Mouse (Mus musculus) heart, adult 2 months (tissue): ENCODE data around the gene Tspan11. TPM values are rescaled to one million over a fixed set of nuclear protein-coding genes. Genes with fewer than 3 reads are reported as not detected.

Experiments
- DNase-seq, 2 experiments: peaks; one replicate each; pipeline ENCODE4 v3.0.0; 2021
- H3K27ac ChIP-seq: fragments of 200-600 bp; 2 replicates; pipeline ENCODE4 v1.8.1; 2022
- H3K27me3 ChIP-seq: fragments of 200-500 bp; 2 replicates; pipeline ENCODE4 v1.6.1; 2012; ENCODE audit warnings: mild to moderate bottlenecking, low read length, inconsistent platforms, mixed read lengths; ENCODE audit not compliant: control insufficient read depth, insufficient read depth
- H3K36me3 ChIP-seq: fragments of 200-500 bp; 2 replicates; pipeline ENCODE4 v1.6.1; 2012; ENCODE audit warnings: low read length, inconsistent platforms; ENCODE audit not compliant: control insufficient read depth, insufficient read depth
- H3K4me1 ChIP-seq: fragments of 200-500 bp; 2 replicates; pipeline ENCODE4 v1.6.1; 2011; ENCODE audit warnings: low read length; ENCODE audit not compliant: control insufficient read depth, insufficient read depth
- H3K4me3 ChIP-seq: fragments of 200-600 bp; 2 replicates; pipeline ENCODE4 v1.8.1; 2022
- H3K79me2 ChIP-seq: fragments of 200-500 bp; replicated peaks from 2 replicates; pipeline ENCODE4 v1.6.1; 2012; ENCODE audit warnings: mild to moderate bottlenecking, inconsistent platforms, low read length, moderate library complexity, mixed read lengths; ENCODE audit not compliant: control insufficient read depth, insufficient read depth
- H3K9ac ChIP-seq: fragments of 200-500 bp; 2 replicates; pipeline ENCODE4 v1.6.1; 2012; ENCODE audit warnings: low read depth, mild to moderate bottlenecking, control low read depth, inconsistent platforms, low read length, mixed read lengths
- CTCF ChIP-seq: fragments of 200-600 bp; IDR thresholded peaks from 2 replicates; pipeline ENCODE4 v1.8.1; 2022; ENCODE audit warnings: antibody characterized with exemption, mild to moderate bottlenecking, moderate library complexity
- EP300 ChIP-seq: fragments of 200-500 bp; IDR thresholded peaks from 2 replicates; pipeline ENCODE4 v1.6.1; 2011; ENCODE audit warnings: low read depth, low read length, control low read depth; ENCODE audit not compliant: insufficient read depth
- POLR2A ChIP-seq: fragments of 200-500 bp; IDR thresholded peaks from 2 replicates; pipeline ENCODE4 v1.6.1; 2011; ENCODE audit warnings: mild to moderate bottlenecking, low read depth, low read length, control low read depth; ENCODE audit not compliant: insufficient read depth
- WGBS: fragments of 180-500 bp; shearing (Covaris S2); methylation state at CpG from one replicate; pipeline ENCODE4 v1.1.7; 2018; 5-methylcytosine and 5-hydroxymethylcytosine counted together
- intact Hi-C: fragments of 180-260 bp; cut with DNase I; formaldehyde crosslinking; loops from one replicate; pipeline ENCODE4 v1.15.1; 2025
- long read RNA-seq: library from polyadenylated mRNA; stranded (forward); transcript quantifications from one replicate; pipeline ENCODE4 v2.0.0, GENCODE M21; 2021
- polyA plus RNA-seq: library from polyadenylated mRNA; depleted of rRNA; stranded (reverse); fragments of >200 nt; gene quantifications from 2 replicates; pipeline ENCODE4 v1.2.3, GENCODE M21; 2012; rRNA removed
- total RNA-seq, 2 experiments: library from RNA; stranded (reverse); gene quantifications; 2 replicates each; pipeline ENCODE4 v1.2.3; 2021

Gene Tspan11
- total RNA-seq (1 to 10 TPM in 1 of 2 experiments, under 1 TPM in 1; 0.57 to 1.7 TPM), polyA plus RNA-seq (1.5 and 2.6 TPM in 2 replicates)
- long read RNA-seq, result 0 reads

GRCm38 (mm10) chr6:127887511-127888421 lies at the start of gene Tspan11:
Gene Tspan11 (plus strand): TSS chr6:127887589.
- no peak for TF ChIP-seq EP300
- no peak for TF ChIP-seq CTCF
- TF ChIP-seq POLR2A, result no peak
- Histone ChIP-seq H3K9ac (peak within 1 kb of the TSS; percentile 40), H3K27me3 (no peaks in the 10 kb centered on the region; the same call in 1 of the 2 replicates), H3K36me3 (no peaks in the 10 kb centered on the region), H3K4me3 (peak within 1 kb of the TSS; percentile 39), H3K79me2 (no peaks in the 10 kb centered on the region), H3K4me1 (no peaks in the 10 kb centered on the region), H3K27ac (peak within 1 kb of the TSS; percentile 36; the same call in 1 of the 2 replicates)
- intact Hi-C loops, result no loop called here
- WGBS, result 7% methylated on average over 36 of the region's 36 CpGs
- peak; percentile 45 to 68 for DNase-seq

GRCm38 (mm10) chr6:127837910-127838309 lies 49.5 kb upstream of the Tspan11 start:
- DNase-seq, result no peak

GRCm38 (mm10) chr6:127839538-127839937 lies 47.9 kb upstream of the Tspan11 start:
- Histone ChIP-seq H3K9ac (no peak overlapping the region), H3K27me3 (no peaks in the 10 kb centered on the region), H3K4me3 (no peak overlapping the region), H3K36me3 (no peaks in the 10 kb centered on the region), H3K27ac (no peak overlapping the region), H3K79me2 (no peaks in the 10 kb centered on the region), H3K4me1 (no peaks in the 10 kb centered on the region)
- 81% methylated on average over 2 of the region's 2 CpGs for whole genome bisulfite sequencing
- DNase-seq, result no peak
- TF ChIP-seq CTCF (no peak), EP300 (no peak), POLR2A (no peak)
- intact Hi-C loops, result no loop called here

More at GRCm38 (mm10) chr6:127837910-127838309, 49.5 kb upstream of the Tspan11 start:
- Histone ChIP-seq H3K9ac (no peak overlapping the region), H3K27ac (no peak overlapping the region), H3K4me1 (no peaks in the 10 kb centered on the region), H3K79me2 (no peaks in the 10 kb centered on the region), H3K27me3 (no peaks in the 10 kb centered on the region), H3K36me3 (no peaks in the 10 kb centered on the region), H3K4me3 (no peak overlapping the region)
- intact Hi-C loops, result no loop called here
- 96% methylated on average over 4 of the region's 4 CpGs for WGBS
- no peak for TF ChIP-seq POLR2A
- no peak for TF ChIP-seq EP300
- no peak for TF ChIP-seq CTCF

GRCm38 (mm10) chr6:127840171-127840570 lies 47.2 kb upstream of the Tspan11 start:
- intact Hi-C loops, result no loop called here
- H3K36me3 ChIP-seq, result no peaks in the 10 kb centered on the region
- WGBS, result 77% methylated on average over 7 of the region's 7 CpGs

GRCm38 (mm10) chr6:127841326-127841725 lies 46.1 kb upstream of the Tspan11 start:
- TF ChIP-seq POLR2A (no peak), CTCF (no peak), EP300 (no peak)
- WGBS, result 50% methylated on average over 7 of the region's 7 CpGs
- Histone ChIP-seq H3K4me1 (no peaks in the 10 kb centered on the region), H3K4me3 (no peak overlapping the region), H3K79me2 (no peaks in the 10 kb centered on the region), H3K9ac (no peak overlapping the region), H3K36me3 (no peaks in the 10 kb centered on the region), H3K27me3 (no peaks in the 10 kb centered on the region), H3K27ac (no peak overlapping the region)
- intact Hi-C loops, result no loop called here
- DNase-seq, result no peak

More at GRCm38 (mm10) chr6:127840171-127840570, 47.2 kb upstream of the Tspan11 start:
- Histone ChIP-seq H3K79me2 (no peaks in the 10 kb centered on the region), H3K27me3 (no peaks in the 10 kb centered on the region), H3K9ac (no peak overlapping the region), H3K4me3 (no peak overlapping the region), H3K27ac (no peak overlapping the region), H3K4me1 (no peaks in the 10 kb centered on the region)
- TF ChIP-seq EP300 (no peak), CTCF (no peak), POLR2A (no peak)
- no peak for DNase-seq

GRCm38 (mm10) chr6:127846521-127846920 lies 40.9 kb upstream of the Tspan11 start:
- no peak for DNase-seq
- WGBS, result 71% methylated on average over 6 of the region's 6 CpGs

More at GRCm38 (mm10) chr6:127846521-127846920, 40.9 kb upstream of the Tspan11 start:
- no peaks in the 10 kb centered on the region; the same call in 1 of the 2 replicates for H3K27me3 ChIP-seq
- no peaks in the 10 kb centered on the region for H3K79me2 ChIP-seq
- no peaks in the 10 kb centered on the region for H3K36me3 ChIP-seq
- TF ChIP-seq EP300 (no peak), CTCF (no peak)
- H3K9ac ChIP-seq, result no peak overlapping the region
- intact Hi-C loops, result no loop called here
- H3K4me1 ChIP-seq, result no peaks in the 10 kb centered on the region
- no peak overlapping the region for H3K27ac ChIP-seq
- no peak overlapping the region for H3K4me3 ChIP-seq
